Mouse (Mus musculus): ENCODE data around the gene Rnd2. TPM values are rescaled to one million over a fixed set of nuclear protein-coding genes. Genes with fewer than 3 reads are reported as not detected.

The Rnd2 gene
- polyA plus RNA-seq, 1 experiment = 17.7 TPM

- Histone ChIP-seq H3K4me1 (ENCODE audit: control insufficient read depth, insufficient read depth, low read length) (peaks cover 7% of the 10 kb centered on the region; the same call in 1 of the 2 replicates), H3K4me3 (replicated peaks; ENCODE audit: extremely low read depth, low read depth, low read length) (no peak overlapping the region)
- TF ChIP-seq POLR2A (IDR thresholded peaks at IDR 0.05; ENCODE audit: borderline replicate concordance, extremely low read depth, low read depth, low read length) = no peak
- no peak for TF ChIP-seq CTCF (IDR thresholded peaks at IDR 0.05; ENCODE audit: insufficient read depth, low read length)
- WGBS = 53% methylated on average over 6 of the region's 6 CpGs
- DNase-seq = no peak
Measured at GRCm38 (mm10) chr11:101454702-101455101, 10.1 kb upstream of the Rnd2 start.

- WGBS = 69% methylated on average over 7 of the region's 7 CpGs
- TF ChIP-seq POLR2A (IDR thresholded peaks at IDR 0.05; ENCODE audit: borderline replicate concordance, extremely low read depth, low read depth, low read length) (no peak), CTCF (IDR thresholded peaks at IDR 0.05; ENCODE audit: insufficient read depth, low read length) (no peak)
- peaks cover 13% of the 10 kb centered on the region; the same call in 1 of the 2 replicates for H3K4me1 ChIP-seq (ENCODE audit: control insufficient read depth, insufficient read depth, low read length)
- DNase-seq = no peak
- no peak overlapping the region for H3K4me3 ChIP-seq (replicated peaks; ENCODE audit: extremely low read depth, low read depth, low read length)
Measured at GRCm38 (mm10) chr11:101455627-101456026, 9.2 kb upstream of the Rnd2 start.

GRCm38 (mm10) chr11:101457631-101458030 lies 7.2 kb upstream of the Rnd2 start:
- TF ChIP-seq CTCF (IDR thresholded peaks at IDR 0.05; ENCODE audit: insufficient read depth, low read length) = no peak
- TF ChIP-seq POLR2A (IDR thresholded peaks at IDR 0.05; ENCODE audit: borderline replicate concordance, extremely low read depth, low read depth, low read length) = no peak
- peaks cover 11% of the 10 kb centered on the region; the same call in 1 of the 2 replicates for H3K4me1 ChIP-seq (ENCODE audit: control insufficient read depth, insufficient read depth, low read length)
- DNase-seq = no peak
- 88% methylated on average over 9 of the region's 9 CpGs for WGBS
- H3K4me3 ChIP-seq (replicated peaks; ENCODE audit: extremely low read depth, low read depth, low read length) = no peak overlapping the region

- 83% methylated on average over 12 of the region's 12 CpGs for WGBS
- TF ChIP-seq POLR2A (IDR thresholded peaks at IDR 0.05; ENCODE audit: borderline replicate concordance, extremely low read depth, low read depth, low read length) = no peak
- no peak for TF ChIP-seq CTCF (IDR thresholded peaks at IDR 0.05; ENCODE audit: insufficient read depth, low read length)
- Histone ChIP-seq H3K4me3 (replicated peaks; ENCODE audit: extremely low read depth, low read depth, low read length) (no peak overlapping the region), H3K4me1 (ENCODE audit: control insufficient read depth, insufficient read depth, low read length) (peaks cover 11% of the 10 kb centered on the region; the same call in 1 of the 2 replicates)
- DNase-seq = no peak
Measured at GRCm38 (mm10) chr11:101458217-101458616, 6.6 kb upstream of the Rnd2 start.

- TF ChIP-seq POLR2A (IDR thresholded peaks at IDR 0.05; ENCODE audit: borderline replicate concordance, extremely low read depth, low read depth, low read length) (no peak), CTCF (IDR thresholded peaks at IDR 0.05; ENCODE audit: insufficient read depth, low read length) (no peak)
- no peak overlapping the region for H3K4me3 ChIP-seq (replicated peaks; ENCODE audit: extremely low read depth, low read depth, low read length)
- DNase-seq = no peak
- WGBS = 34% methylated on average over 6 of the region's 6 CpGs
- H3K4me1 ChIP-seq (ENCODE audit: control insufficient read depth, insufficient read depth, low read length) = peaks cover 15% of the 10 kb centered on the region; the same call in 1 of the 2 replicates
Measured at GRCm38 (mm10) chr11:101459716-101460115, 5.1 kb upstream of the Rnd2 start.

- Histone ChIP-seq H3K4me1 (ENCODE audit: control insufficient read depth, insufficient read depth, low read length) (peaks cover 15% of the 10 kb centered on the region; the same call in 1 of the 2 replicates), H3K4me3 (replicated peaks; ENCODE audit: extremely low read depth, low read depth, low read length) (no peak overlapping the region)
- no peak for DNase-seq
- TF ChIP-seq CTCF (IDR thresholded peaks at IDR 0.05; ENCODE audit: insufficient read depth, low read length) (no peak), POLR2A (IDR thresholded peaks at IDR 0.05; ENCODE audit: borderline replicate concordance, extremely low read depth, low read depth, low read length) (no peak)
- WGBS = 81% methylated on average over 15 of the region's 15 CpGs
Measured at GRCm38 (mm10) chr11:101460321-101460720, 4.5 kb upstream of the Rnd2 start.

GRCm38 (mm10) chr11:101462141-101462540 lies 2.7 kb upstream of the Rnd2 start:
- Histone ChIP-seq H3K4me3 (replicated peaks; ENCODE audit: extremely low read depth, low read depth, low read length) (no peak overlapping the region), H3K4me1 (ENCODE audit: control insufficient read depth, insufficient read depth, low read length) (peaks cover 15% of the 10 kb centered on the region)
- WGBS = 90% methylated on average over 14 of the region's 14 CpGs
- no peak for DNase-seq
- TF ChIP-seq POLR2A (IDR thresholded peaks at IDR 0.05; ENCODE audit: borderline replicate concordance, extremely low read depth, low read depth, low read length) = no peak
- TF ChIP-seq CTCF (IDR thresholded peaks at IDR 0.05; ENCODE audit: insufficient read depth, low read length) = no peak

- TF ChIP-seq POLR2A (IDR thresholded peaks at IDR 0.05; ENCODE audit: borderline replicate concordance, extremely low read depth, low read depth, low read length) = no peak
- no peak for TF ChIP-seq CTCF (IDR thresholded peaks at IDR 0.05; ENCODE audit: insufficient read depth, low read length)
- 22% methylated on average over 13 of the region's 13 CpGs for WGBS
- no peak for DNase-seq
- H3K4me1 ChIP-seq (ENCODE audit: control insufficient read depth, insufficient read depth, low read length) = peaks cover 17% of the 10 kb centered on the region
- H3K4me3 ChIP-seq (replicated peaks; ENCODE audit: extremely low read depth, low read depth, low read length) = no peak overlapping the region
Measured at GRCm38 (mm10) chr11:101462583-101463440, 2.0 kb upstream of the Rnd2 start.

GRCm38 (mm10) chr11:101465101-101465868 lies 486 bp downstream of the Rnd2 start:
- peak; percentile 70 for DNase-seq
- under 1% methylated on average over 51 of the region's 51 CpGs for WGBS
- peaks cover 6% of the 10 kb centered on the region for H3K4me1 ChIP-seq (ENCODE audit: control insufficient read depth, insufficient read depth, low read length)

More at GRCm38 (mm10) chr11:101465101-101465868, 486 bp downstream of the Rnd2 start:
- peak overlapping the region; percentile 96 for H3K4me3 ChIP-seq (replicated peaks; ENCODE audit: extremely low read depth, low read depth, low read length)
- TF ChIP-seq CTCF (IDR thresholded peaks at IDR 0.05; ENCODE audit: insufficient read depth, low read length) = no peak
- no peak for TF ChIP-seq POLR2A (IDR thresholded peaks at IDR 0.05; ENCODE audit: borderline replicate concordance, extremely low read depth, low read depth, low read length)

Measured in lung, adult 2 months (tissue).